Mouse (Mus musculus): ENCODE results near the gene C1qtnf9. TPM values are rescaled to one million over a fixed set of nuclear protein-coding genes. Genes with fewer than 3 reads are reported as not detected.

C1qtnf9 gene
- polyA plus RNA-seq, 1 experiment: 0.31 TPM

DNA sequence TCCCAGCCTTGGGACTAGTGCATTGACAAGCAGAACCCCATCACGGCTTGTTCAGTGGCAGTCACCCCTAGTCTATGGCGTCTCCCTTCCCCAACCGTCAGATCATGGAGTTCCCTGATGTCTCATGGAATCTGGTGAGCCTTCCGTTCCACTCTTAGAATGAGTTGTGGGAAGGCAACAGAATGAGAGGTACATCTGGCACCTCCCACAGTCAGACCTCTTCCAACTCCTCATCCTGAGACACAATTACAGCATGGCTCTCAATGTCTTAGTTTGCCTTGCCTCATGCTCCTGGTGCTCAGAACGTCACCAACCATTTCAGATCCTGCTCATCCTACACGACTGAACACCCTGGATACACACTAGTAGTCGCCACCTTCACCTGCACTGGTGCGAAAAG lies 8.6 kb downstream of the C1qtnf9 start:
- no peak for TF ChIP-seq POLR2A (IDR thresholded peaks at IDR 0.05; ENCODE audit: extremely low read depth, insufficient read depth, low read length)
- no peak for TF ChIP-seq CTCF (IDR thresholded peaks at IDR 0.05; ENCODE audit: extremely low read depth, insufficient read depth, low read length)
- H3K27ac ChIP-seq (ENCODE audit: insufficient read depth, low read length): no peak overlapping the region
- no peaks in the 10 kb centered on the region for H3K4me1 ChIP-seq (ENCODE audit: control insufficient read depth, insufficient read depth, low read length)
- H3K4me3 ChIP-seq (ENCODE audit: insufficient read depth, low read length): no peak overlapping the region

DNA sequence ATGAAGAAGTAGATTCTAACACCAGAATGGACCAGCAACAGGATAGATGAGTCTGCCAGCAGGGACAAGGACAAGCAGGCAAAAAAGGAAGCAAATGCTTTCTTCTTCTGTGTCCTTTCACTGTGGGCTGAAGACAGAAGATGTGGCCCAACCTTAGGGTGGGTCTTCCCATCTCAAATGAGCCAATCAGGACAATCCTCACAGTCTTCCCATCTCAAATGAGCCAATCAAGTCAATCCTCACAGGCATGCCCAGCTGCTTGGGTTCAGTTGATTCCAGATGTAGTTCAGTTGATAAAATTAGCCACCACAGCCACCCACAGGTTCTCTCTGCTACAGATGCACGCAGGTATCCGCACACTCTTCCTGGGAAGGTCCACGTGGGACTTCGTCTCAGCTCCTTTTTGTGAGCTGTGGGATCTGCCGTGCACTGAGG lies 9.6 kb downstream of the C1qtnf9 start:
- no peak overlapping the region for H3K4me3 ChIP-seq (ENCODE audit: insufficient read depth, low read length)
- TF ChIP-seq POLR2A (IDR thresholded peaks at IDR 0.05; ENCODE audit: extremely low read depth, insufficient read depth, low read length): no peak
- no peak for TF ChIP-seq CTCF (IDR thresholded peaks at IDR 0.05; ENCODE audit: extremely low read depth, insufficient read depth, low read length)

DNA sequence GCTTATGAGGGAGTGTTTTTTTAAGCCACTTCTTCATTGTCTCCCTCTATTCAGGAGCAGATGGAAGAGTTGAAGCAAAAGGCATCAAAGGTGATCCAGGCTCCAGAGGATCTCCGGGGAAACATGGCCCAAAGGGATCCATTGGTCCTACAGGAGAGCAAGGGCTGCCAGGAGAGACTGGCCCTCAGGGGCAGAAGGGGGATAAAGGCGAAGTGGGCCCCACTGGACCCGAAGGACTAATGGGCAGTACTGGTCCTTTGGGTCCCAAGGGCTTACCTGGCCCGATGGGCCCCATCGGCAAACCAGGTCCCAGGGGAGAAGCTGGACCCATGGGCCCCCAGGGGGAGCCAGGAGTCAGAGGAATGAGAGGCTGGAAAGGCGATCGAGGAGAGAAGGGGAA lies 11.3 kb downstream of the C1qtnf9 start:
- TF ChIP-seq CTCF (IDR thresholded peaks at IDR 0.05; ENCODE audit: extremely low read depth, insufficient read depth, low read length) (no peak), POLR2A (IDR thresholded peaks at IDR 0.05; ENCODE audit: extremely low read depth, insufficient read depth, low read length) (no peak)
- Histone ChIP-seq H3K4me3 (ENCODE audit: insufficient read depth, low read length) (no peak overlapping the region), H3K27ac (ENCODE audit: insufficient read depth, low read length) (no peak overlapping the region), H3K4me1 (ENCODE audit: control insufficient read depth, insufficient read depth, low read length) (no peaks in the 10 kb centered on the region)

More for the DNA sequence above, 9.6 kb downstream of the C1qtnf9 start:
- Histone ChIP-seq H3K27ac (ENCODE audit: insufficient read depth, low read length) (no peak overlapping the region), H3K4me1 (ENCODE audit: control insufficient read depth, insufficient read depth, low read length) (no peaks in the 10 kb centered on the region)

DNA sequence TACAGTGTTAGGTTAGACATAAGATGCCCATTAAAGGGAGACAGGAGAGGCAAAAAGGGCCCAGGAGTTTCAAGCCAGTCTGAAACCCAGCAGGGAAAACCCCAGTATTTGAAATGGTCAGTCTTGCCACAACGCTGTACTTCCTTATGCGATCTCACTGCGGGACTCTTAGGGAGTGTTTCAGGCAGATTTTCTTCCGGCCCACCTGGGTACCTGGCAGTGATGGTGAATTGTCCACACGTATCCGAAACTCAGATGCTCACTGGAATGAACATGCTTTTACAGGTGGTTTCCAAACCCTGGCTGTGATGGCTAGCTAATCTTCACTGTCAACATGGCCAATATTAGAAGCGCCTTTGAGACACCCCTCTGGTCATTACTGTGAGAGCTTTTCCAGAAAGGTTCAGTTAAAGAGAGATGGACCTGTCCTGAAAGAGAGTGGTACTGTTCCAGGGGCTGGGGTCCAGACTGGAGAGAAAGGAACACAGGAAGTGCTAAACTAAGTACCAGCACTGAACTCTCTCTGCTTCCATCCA lies 14.3 kb downstream of the C1qtnf9 start:
- no peak for TF ChIP-seq POLR2A (IDR thresholded peaks at IDR 0.05; ENCODE audit: extremely low read depth, insufficient read depth, low read length)
- TF ChIP-seq CTCF (IDR thresholded peaks at IDR 0.05; ENCODE audit: extremely low read depth, insufficient read depth, low read length): no peak
- H3K4me1 ChIP-seq (ENCODE audit: control insufficient read depth, insufficient read depth, low read length): no peaks in the 10 kb centered on the region; the same call in 1 of the 2 replicates
- H3K27ac ChIP-seq (ENCODE audit: insufficient read depth, low read length): no peak overlapping the region
- H3K4me3 ChIP-seq (ENCODE audit: insufficient read depth, low read length): no peak overlapping the region

DNA sequence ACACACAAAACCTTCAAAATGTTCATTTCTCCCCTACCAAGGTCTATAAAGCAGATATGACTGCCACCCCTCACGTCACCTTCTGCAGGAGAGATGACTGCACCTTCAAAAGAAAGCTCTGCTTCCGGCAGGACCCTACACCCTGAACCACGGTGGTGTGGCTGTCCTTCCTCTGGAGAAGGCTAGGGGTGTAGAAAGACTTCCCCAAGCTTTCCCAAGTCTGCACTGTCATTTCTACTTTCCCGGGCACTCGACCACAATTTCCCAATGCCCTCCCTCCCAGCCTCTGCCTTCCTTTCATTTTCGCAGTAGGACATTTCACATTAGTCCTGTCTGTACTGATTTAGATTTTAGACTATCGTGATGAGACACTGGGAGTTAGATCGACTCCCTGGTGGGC lies 15.3 kb downstream of the C1qtnf9 start:
- Histone ChIP-seq H3K4me3 (ENCODE audit: insufficient read depth, low read length) (no peak overlapping the region), H3K4me1 (ENCODE audit: control insufficient read depth, insufficient read depth, low read length) (no peaks in the 10 kb centered on the region; the same call in 1 of the 2 replicates), H3K27ac (ENCODE audit: insufficient read depth, low read length) (no peak overlapping the region)
- TF ChIP-seq CTCF (IDR thresholded peaks at IDR 0.05; ENCODE audit: extremely low read depth, insufficient read depth, low read length) (no peak), POLR2A (IDR thresholded peaks at IDR 0.05; ENCODE audit: extremely low read depth, insufficient read depth, low read length) (no peak)

DNA sequence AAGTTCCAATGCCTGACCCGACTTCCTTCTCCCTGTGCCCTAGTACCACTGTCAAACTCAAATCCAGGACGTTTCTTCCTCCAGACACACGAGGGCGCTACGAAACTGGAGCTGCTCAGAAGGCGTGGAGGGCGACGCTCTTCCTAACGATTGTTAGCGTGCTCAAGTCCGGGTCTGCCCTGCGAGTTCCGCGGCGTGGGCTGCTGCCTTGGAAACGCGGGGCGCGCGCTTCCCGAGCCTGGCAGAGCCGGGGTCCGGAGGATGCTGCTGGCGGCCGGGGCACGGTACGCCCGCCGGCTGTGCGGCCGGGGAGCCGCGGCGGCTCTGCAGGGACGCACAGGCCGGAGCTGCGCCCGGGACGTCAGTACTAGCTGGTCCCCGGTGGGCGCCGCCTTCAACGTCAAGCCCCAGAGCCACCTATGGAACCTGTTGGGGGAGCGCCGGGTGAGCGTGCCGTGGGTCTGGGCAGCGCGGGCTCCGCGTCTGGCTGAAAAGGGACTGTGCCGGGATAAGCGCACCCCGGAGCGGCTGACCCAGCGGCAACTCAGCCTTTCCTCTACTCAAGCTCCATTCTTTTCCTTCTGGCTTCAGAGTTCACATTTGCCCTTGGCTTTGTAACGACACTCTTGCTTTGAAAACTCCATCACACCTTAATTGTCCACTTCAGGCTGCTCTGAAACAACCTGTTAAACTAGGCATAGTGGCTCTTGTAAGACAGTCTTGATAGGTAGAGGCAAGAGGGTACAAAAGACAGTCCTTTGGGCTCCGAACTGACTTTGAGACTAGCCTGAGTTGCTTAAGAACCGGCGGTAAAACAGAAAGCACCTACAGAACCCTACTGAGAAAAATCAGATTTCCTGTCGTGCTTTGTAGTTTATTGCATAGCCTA lies 16.7 kb downstream of the C1qtnf9 start, which contains the start of gene Mipep:
Gene Mipep, plus strand, starts transcription at position 147 of the 889 bp plus-strand sequence.
- peak within 1 kb of the TSS; percentile 58 for H3K4me3 ChIP-seq (ENCODE audit: insufficient read depth, low read length)
- no peak within 1 kb of the TSS for H3K27ac ChIP-seq (ENCODE audit: insufficient read depth, low read length)
- H3K4me1 ChIP-seq (ENCODE audit: control insufficient read depth, insufficient read depth, low read length): no peaks in the 10 kb centered on the region; the same call in 1 of the 2 replicates
- peak; percentile 26; the same call in 1 of the 2 replicates for TF ChIP-seq POLR2A (IDR thresholded peaks at IDR 0.05; ENCODE audit: extremely low read depth, insufficient read depth, low read length)
- TF ChIP-seq CTCF (IDR thresholded peaks at IDR 0.05; ENCODE audit: extremely low read depth, insufficient read depth, low read length): peak; percentile 90

DNA sequence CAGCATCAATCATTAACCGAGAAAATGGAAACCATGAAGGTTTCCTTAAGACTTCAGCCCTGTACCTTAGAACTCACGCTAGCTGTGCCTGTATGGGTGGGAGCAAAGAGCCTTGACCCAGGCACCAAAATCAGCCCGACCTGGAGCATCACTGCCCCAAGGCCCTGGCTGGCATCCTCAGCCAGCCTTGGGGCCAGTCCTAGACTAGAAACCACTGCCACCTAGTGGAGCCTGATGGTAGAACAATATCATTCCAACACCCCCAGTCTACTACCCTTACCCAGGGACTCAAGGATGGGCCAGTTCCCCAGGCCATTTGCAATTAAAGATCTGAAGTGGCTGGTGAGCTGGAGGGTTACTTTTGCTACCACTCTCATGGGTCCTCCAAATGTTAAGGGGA lies 22.2 kb downstream of the C1qtnf9 start:
- Histone ChIP-seq H3K4me1 (ENCODE audit: control insufficient read depth, insufficient read depth, low read length) (no peaks in the 10 kb centered on the region), H3K27ac (ENCODE audit: insufficient read depth, low read length) (no peak overlapping the region), H3K4me3 (ENCODE audit: insufficient read depth, low read length) (no peak overlapping the region)
- TF ChIP-seq POLR2A (IDR thresholded peaks at IDR 0.05; ENCODE audit: extremely low read depth, insufficient read depth, low read length): no peak
- TF ChIP-seq CTCF (IDR thresholded peaks at IDR 0.05; ENCODE audit: extremely low read depth, insufficient read depth, low read length): peak; percentile 64

DNA sequence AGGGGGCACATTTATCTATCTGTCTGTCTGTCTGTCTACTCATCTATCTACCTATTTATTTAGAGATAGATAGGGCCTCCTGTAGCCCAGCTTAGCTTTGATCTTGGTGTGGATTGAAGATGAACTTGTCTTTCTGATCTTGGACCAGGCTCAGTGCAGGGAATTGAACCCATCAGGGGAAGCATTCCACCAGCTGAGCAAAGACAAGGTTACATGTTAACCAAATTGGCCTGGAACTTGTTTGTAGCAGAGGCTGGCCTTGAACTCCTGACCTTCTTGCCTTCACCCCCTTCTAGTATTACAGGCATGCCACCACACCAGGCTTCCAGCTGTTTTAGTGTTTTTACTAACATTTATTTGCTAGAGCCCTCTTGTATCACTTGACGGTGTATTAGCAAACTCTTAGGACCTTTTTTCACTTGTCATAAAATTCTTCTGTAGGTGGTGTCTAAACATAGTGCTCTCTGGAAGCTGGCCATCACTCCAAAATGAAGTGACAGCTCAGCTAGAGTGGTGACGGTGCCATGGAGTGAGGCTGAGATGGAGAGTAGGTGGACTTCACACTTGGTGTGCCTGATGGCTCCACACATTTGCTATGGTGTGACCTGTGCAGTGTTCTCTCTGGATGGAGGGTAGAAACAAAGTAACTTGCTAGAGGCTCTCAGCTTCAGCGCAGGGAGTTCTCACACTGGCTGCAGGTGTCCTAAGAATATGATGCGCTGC lies 28.8 kb downstream of the C1qtnf9 start:
- H3K4me1 ChIP-seq (ENCODE audit: control insufficient read depth, insufficient read depth, low read length): no peaks in the 10 kb centered on the region
- no peak for TF ChIP-seq POLR2A (IDR thresholded peaks at IDR 0.05; ENCODE audit: extremely low read depth, insufficient read depth, low read length)
- no peak for TF ChIP-seq CTCF (IDR thresholded peaks at IDR 0.05; ENCODE audit: extremely low read depth, insufficient read depth, low read length)
- no peak overlapping the region for H3K27ac ChIP-seq (ENCODE audit: insufficient read depth, low read length)
- H3K4me3 ChIP-seq (ENCODE audit: insufficient read depth, low read length): no peak overlapping the region

DNA sequence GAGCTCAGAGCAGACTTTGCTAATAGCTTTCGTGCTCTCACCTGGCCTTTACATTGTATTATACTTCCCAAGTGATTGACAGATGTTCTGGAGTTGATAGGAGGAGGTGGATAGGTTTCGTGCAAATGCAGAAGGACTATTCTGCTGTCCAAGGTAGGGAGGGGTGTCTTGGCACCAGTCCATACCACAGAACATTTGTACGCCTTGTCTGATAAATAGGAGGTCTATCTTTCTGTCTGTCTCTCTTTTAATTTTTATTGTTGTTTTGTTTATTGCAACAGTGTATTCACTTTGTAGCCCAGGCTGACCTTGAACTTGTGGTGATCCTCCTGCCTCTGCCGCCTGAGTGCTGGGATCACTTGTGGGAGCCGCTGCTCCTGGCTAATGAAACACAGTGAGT lies 29.7 kb downstream of the C1qtnf9 start:
- H3K4me1 ChIP-seq (ENCODE audit: control insufficient read depth, insufficient read depth, low read length): no peaks in the 10 kb centered on the region
- TF ChIP-seq POLR2A (IDR thresholded peaks at IDR 0.05; ENCODE audit: extremely low read depth, insufficient read depth, low read length) (no peak), CTCF (IDR thresholded peaks at IDR 0.05; ENCODE audit: extremely low read depth, insufficient read depth, low read length) (no peak)
- no peak overlapping the region for H3K27ac ChIP-seq (ENCODE audit: insufficient read depth, low read length)
- H3K4me3 ChIP-seq (ENCODE audit: insufficient read depth, low read length): no peak overlapping the region
